Mouse (Mus musculus): ENCODE measurements at regions not wholly inside any gene's neighbourhood (a gene's known extent, or its start where the extent isn't known, plus 50 kb on each side); places are given as distances from the start of the nearest gene placed in this dataset.

GRCm38 (mm10) chr2:51033881-51034280 is 115.0 kb downstream of the Rnd3 start:
- Histone ChIP-seq H3K4me3 (ENCODE audit: insufficient read depth in 1 of 2, low read depth in 1 of 2, low read length in 2 of 2, poor library complexity in 1 of 2, severe bottlenecking in 1 of 2) (no peak overlapping the region), H3K36me3 (ENCODE audit: control insufficient read depth, insufficient read depth, low read length, poor library complexity, severe bottlenecking) (no peaks in the 10 kb centered on the region), H3K9me3 (ENCODE audit: control insufficient read depth, insufficient read depth, low read depth, low read length) (no peaks in the 10 kb centered on the region), H3K4me1 (ENCODE audit: control insufficient read depth in 2 of 2, insufficient read depth in 2 of 2, low read length in 2 of 2, poor library complexity in 1 of 2) (peaks cover 0 to 3% of the 10 kb centered on the region in 2 experiments; a peak in 1 of 4 replicates), H3K9ac (ENCODE audit: insufficient read depth, low read depth, low read length, poor library complexity, severe bottlenecking) (no peak overlapping the region), H3K27ac (ENCODE audit: insufficient read depth, low read depth, low read length, poor library complexity, severe bottlenecking) (no peak overlapping the region)
- TF ChIP-seq ZNF384 (IDR thresholded peaks at IDR 0.05; ENCODE audit: low read depth, low read length) (no peak), MAFK (IDR thresholded peaks at IDR 0.05; ENCODE audit: insufficient read depth, low read depth, low read length) (no peak), CHD2 (IDR thresholded peaks at IDR 0.05; ENCODE audit: low read depth, low read length) (no peak), ZC3H11A (IDR thresholded peaks at IDR 0.05; ENCODE audit: borderline replicate concordance, low read depth, low read length) (no peak), HCFC1 (IDR thresholded peaks at IDR 0.05; ENCODE audit: borderline replicate concordance, insufficient read depth, low read length) (no peak)
- no peak for DNase-seq (ENCODE audit: low read depth, low spot score)
- in situ Hi-C loops (cut with MboI; ENCODE audit: low sequenced_read_pairs in 2 of 2, unreplicated experiment in 2 of 2): no loop called here

GRCm38 (mm10) chr2:51022479-51022878 is 126.4 kb downstream of the Rnd3 start:
- Histone ChIP-seq H3K9ac (ENCODE audit: insufficient read depth, low read depth, low read length, poor library complexity, severe bottlenecking) (no peak overlapping the region), H3K9me3 (ENCODE audit: control insufficient read depth, insufficient read depth, low read depth, low read length) (peaks cover 11% of the 10 kb centered on the region), H3K36me3 (ENCODE audit: control insufficient read depth, insufficient read depth, low read length, poor library complexity, severe bottlenecking) (no peaks in the 10 kb centered on the region), H3K4me1 (ENCODE audit: control insufficient read depth in 2 of 2, insufficient read depth in 2 of 2, low read length in 2 of 2, poor library complexity in 1 of 2) (no peaks in the 10 kb centered on the region), H3K27ac (ENCODE audit: insufficient read depth, low read depth, low read length, poor library complexity, severe bottlenecking) (no peak overlapping the region), H3K4me3 (ENCODE audit: insufficient read depth in 1 of 2, low read depth in 1 of 2, low read length in 2 of 2, poor library complexity in 1 of 2, severe bottlenecking in 1 of 2) (no peak overlapping the region)
- TF ChIP-seq CHD2 (IDR thresholded peaks at IDR 0.05; ENCODE audit: low read depth, low read length): no peak
- TF ChIP-seq MAFK (IDR thresholded peaks at IDR 0.05; ENCODE audit: insufficient read depth, low read depth, low read length): no peak
- TF ChIP-seq ZC3H11A (IDR thresholded peaks at IDR 0.05; ENCODE audit: borderline replicate concordance, low read depth, low read length): no peak
- TF ChIP-seq HCFC1 (IDR thresholded peaks at IDR 0.05; ENCODE audit: borderline replicate concordance, insufficient read depth, low read length): no peak
- TF ChIP-seq ZNF384 (IDR thresholded peaks at IDR 0.05; ENCODE audit: low read depth, low read length): no peak
- no peak for DNase-seq (ENCODE audit: low read depth, low spot score)
- in situ Hi-C loops (cut with MboI; ENCODE audit: low sequenced_read_pairs in 2 of 2, unreplicated experiment in 2 of 2): no loop called here

- Histone ChIP-seq H3K9ac (ENCODE audit: insufficient read depth, low read depth, low read length, poor library complexity, severe bottlenecking) (no peak overlapping the region), H3K4me1 (ENCODE audit: control insufficient read depth in 2 of 2, insufficient read depth in 2 of 2, low read length in 2 of 2, poor library complexity in 1 of 2) (no peaks in the 10 kb centered on the region), H3K9me3 (ENCODE audit: control insufficient read depth, insufficient read depth, low read depth, low read length) (no peaks in the 10 kb centered on the region; the same call in 1 of the 2 replicates), H3K4me3 (ENCODE audit: insufficient read depth in 1 of 2, low read depth in 1 of 2, low read length in 2 of 2, poor library complexity in 1 of 2, severe bottlenecking in 1 of 2) (no peak overlapping the region), H3K36me3 (ENCODE audit: control insufficient read depth, insufficient read depth, low read length, poor library complexity, severe bottlenecking) (no peaks in the 10 kb centered on the region), H3K27ac (ENCODE audit: insufficient read depth, low read depth, low read length, poor library complexity, severe bottlenecking) (no peak overlapping the region)
- TF ChIP-seq CHD2 (IDR thresholded peaks at IDR 0.05; ENCODE audit: low read depth, low read length) (no peak), MAFK (IDR thresholded peaks at IDR 0.05; ENCODE audit: insufficient read depth, low read depth, low read length) (no peak)
- no peak for DNase-seq (ENCODE audit: low read depth, low spot score)
- in situ Hi-C loops (cut with MboI; ENCODE audit: low sequenced_read_pairs in 2 of 2, unreplicated experiment in 2 of 2): no loop called here
These were observed 132.8 kb downstream of the Rnd3 start for GRCm38 (mm10) chr2:51016129-51016402.

GRCm38 (mm10) chr2:51015360-51016128 is 133.4 kb downstream of the Rnd3 start:
- in situ Hi-C loops (cut with MboI; ENCODE audit: low sequenced_read_pairs in 2 of 2, unreplicated experiment in 2 of 2): no loop called here
- Histone ChIP-seq H3K9ac (ENCODE audit: insufficient read depth, low read depth, low read length, poor library complexity, severe bottlenecking) (no peak overlapping the region), H3K4me3 (ENCODE audit: insufficient read depth in 1 of 2, low read depth in 1 of 2, low read length in 2 of 2, poor library complexity in 1 of 2, severe bottlenecking in 1 of 2) (no peak overlapping the region), H3K27ac (ENCODE audit: insufficient read depth, low read depth, low read length, poor library complexity, severe bottlenecking) (no peak overlapping the region), H3K4me1 (ENCODE audit: control insufficient read depth in 2 of 2, insufficient read depth in 2 of 2, low read length in 2 of 2, poor library complexity in 1 of 2) (no peaks in the 10 kb centered on the region), H3K9me3 (ENCODE audit: control insufficient read depth, insufficient read depth, low read depth, low read length) (no peaks in the 10 kb centered on the region), H3K36me3 (ENCODE audit: control insufficient read depth, insufficient read depth, low read length, poor library complexity, severe bottlenecking) (no peaks in the 10 kb centered on the region)
- no peak for TF ChIP-seq ZC3H11A (IDR thresholded peaks at IDR 0.05; ENCODE audit: borderline replicate concordance, low read depth, low read length)
- TF ChIP-seq ZNF384 (IDR thresholded peaks at IDR 0.05; ENCODE audit: low read depth, low read length): no peak
- no peak for TF ChIP-seq MAFK (IDR thresholded peaks at IDR 0.05; ENCODE audit: insufficient read depth, low read depth, low read length)
- no peak for TF ChIP-seq CHD2 (IDR thresholded peaks at IDR 0.05; ENCODE audit: low read depth, low read length)
- TF ChIP-seq HCFC1 (IDR thresholded peaks at IDR 0.05; ENCODE audit: borderline replicate concordance, insufficient read depth, low read length): no peak
- no peak for DNase-seq (ENCODE audit: low read depth, low spot score)

GRCm38 (mm10) chr2:51014232-51014631 is 134.7 kb downstream of the Rnd3 start:
- Histone ChIP-seq H3K9me3 (ENCODE audit: control insufficient read depth, insufficient read depth, low read depth, low read length) (no peaks in the 10 kb centered on the region), H3K27ac (ENCODE audit: insufficient read depth, low read depth, low read length, poor library complexity, severe bottlenecking) (no peak overlapping the region), H3K4me3 (ENCODE audit: insufficient read depth in 1 of 2, low read depth in 1 of 2, low read length in 2 of 2, poor library complexity in 1 of 2, severe bottlenecking in 1 of 2) (no peak overlapping the region), H3K4me1 (ENCODE audit: control insufficient read depth in 2 of 2, insufficient read depth in 2 of 2, low read length in 2 of 2, poor library complexity in 1 of 2) (no peaks in the 10 kb centered on the region), H3K36me3 (ENCODE audit: control insufficient read depth, insufficient read depth, low read length, poor library complexity, severe bottlenecking) (no peaks in the 10 kb centered on the region), H3K9ac (ENCODE audit: insufficient read depth, low read depth, low read length, poor library complexity, severe bottlenecking) (no peak overlapping the region)
- TF ChIP-seq HCFC1 (IDR thresholded peaks at IDR 0.05; ENCODE audit: borderline replicate concordance, insufficient read depth, low read length): no peak
- no peak for TF ChIP-seq ZNF384 (IDR thresholded peaks at IDR 0.05; ENCODE audit: low read depth, low read length)
- TF ChIP-seq MAFK (IDR thresholded peaks at IDR 0.05; ENCODE audit: insufficient read depth, low read depth, low read length): no peak
- TF ChIP-seq ZC3H11A (IDR thresholded peaks at IDR 0.05; ENCODE audit: borderline replicate concordance, low read depth, low read length): no peak
- no peak for TF ChIP-seq CHD2 (IDR thresholded peaks at IDR 0.05; ENCODE audit: low read depth, low read length)
- in situ Hi-C loops (cut with MboI; ENCODE audit: low sequenced_read_pairs in 2 of 2, unreplicated experiment in 2 of 2): no loop called here
- DNase-seq (ENCODE audit: low read depth, low spot score): no peak
